In genomic region chr2:11853210-11853973, GRCm38 (mm10) we compare ENCODE assay signal across 9 mouse cellular contexts.
DNase-seq lines count a peak whose midpoint lies in the region; ATAC-seq lines count a peak whose summit lies in the region.
"Had no signal": no experiment of that assay in that cellular context is flagged by ENCODE, and none has a peak within 500 bp of the region (broad histone marks: within the 10 kb centered on the region; RNA-seq: fewer than 3 reads in every experiment).

No protein-coding gene starts in this region.

- H3K27ac ChIP-seq in kidney, embryonic 14.5 days (ENCODE audit: low read depth, low read length), result no peak overlapping the region

- H3K27me3 ChIP-seq in kidney, embryonic 14.5 days (ENCODE audit: control insufficient read depth, insufficient read depth, low read length), result no peaks in the 10 kb centered on the region
- H3K27me3 ChIP-seq: CH12.LX had no signal

- DNase-seq in gastrocnemius, postnatal 14 days, result peak; percentile 2
- DNase-seq in gastrocnemius, postnatal 36 days, result no peak
- peak; percentile 69 for DNase-seq in forelimb bud, embryonic 11.5 days (ENCODE audit: low read depth, low spot score)
- peak; percentile 4 for DNase-seq in lung, postnatal 14 days
- no peak for DNase-seq in layer of hippocampus, adult 8-10 months (ENCODE audit: low spot score in 2 of 2)
- no peak for DNase-seq in layer of hippocampus, adult 18-20 months (ENCODE audit: low spot score in 2 of 2)
- no peak for DNase-seq in cerebellum, adult 11 months

- 30% methylated on average over 2 of the region's 2 CpGs for WGBS in kidney, embryonic 14.5 days

- no peaks in the 10 kb centered on the region for H3K4me1 ChIP-seq in kidney, embryonic 14.5 days (ENCODE audit: control insufficient read depth, insufficient read depth, low read length)

- no peak overlapping the region for H3K9ac ChIP-seq in kidney, embryonic 14.5 days (ENCODE audit: low read depth, low read length)

- peak; percentile 46; the same call in 1 of the 2 replicates for ATAC-seq in kidney, embryonic 14.5 days (ENCODE audit: low FRiP score, low TSS enrichment)

- no peaks in the 10 kb centered on the region for H3K9me3 ChIP-seq in kidney, embryonic 14.5 days (ENCODE audit: control insufficient read depth, low read length)

- no peaks in the 10 kb centered on the region for H3K36me3 ChIP-seq in kidney, embryonic 14.5 days (ENCODE audit: control insufficient read depth, insufficient read depth, low read length)

- intact Hi-C loops in gastrocnemius, postnatal 14 days (cut with DNase I; ENCODE audit: low total_unique reads), result no loop called here
- intact Hi-C loops in gastrocnemius, postnatal 36 days (cut with DNase I), result no loop called here

- no peak overlapping the region for H3K4me3 ChIP-seq in kidney, embryonic 14.5 days (ENCODE audit: low read length)

- no peak overlapping the region for H3K4me2 ChIP-seq in kidney, embryonic 14.5 days (replicated peaks; ENCODE audit: low read depth, low read length)

Comparison
In these comparisons a context has a peak if more than half of its experiments do, and no peak if none do; other contexts are left out.
1. DNase-seq: peak in gastrocnemius, postnatal 14 days (single experiment), forelimb bud, embryonic 11.5 days (single experiment) and lung, postnatal 14 days (single experiment); none in gastrocnemius, postnatal 36 days (0 of 2), layer of hippocampus, adult 8-10 months (0 of 2), layer of hippocampus, adult 18-20 months (0 of 2) and cerebellum, adult 11 months (single experiment).